Mouse (Mus musculus): Measurements from ENCODE around the gene Gm11562.

Gm11562 gene

GRCm38 (mm10) chr11:99583245-99583704 lies 37.0 kb downstream of the Gm11562 start, which contains the start of gene Krtap1-4:
Gene Krtap1-4, minus strand, starts transcription at chr11:99583654.
- DNase-seq (ENCODE audit: low spot score): no peak

- no peak for DNase-seq (ENCODE audit: low spot score)
Measured at GRCm38 (mm10) chr11:99581564-99581963, 38.7 kb downstream of the Gm11562 start.

GRCm38 (mm10) chr11:99581051-99581450 lies 39.2 kb downstream of the Gm11562 start:
- no peak for DNase-seq (ENCODE audit: low spot score)

- DNase-seq (ENCODE audit: low spot score): no peak
Measured at GRCm38 (mm10) chr11:99580636-99581035, 39.6 kb downstream of the Gm11562 start, which contains the start of gene Krtap1-5. Gene Krtap1-5, minus strand, starts transcription at chr11:99581016.

GRCm38 (mm10) chr11:99574106-99574505 lies 46.1 kb downstream of the Gm11562 start:
- peak; percentile 68 for DNase-seq (ENCODE audit: low spot score)

- DNase-seq (ENCODE audit: low spot score): no peak
Measured at GRCm38 (mm10) chr11:99573164-99573563, 47.1 kb downstream of the Gm11562 start.

Data from testis, postnatal 14 days (tissue).